Mouse (Mus musculus) embryonic fibroblast, embryonic 13.5 days (primary cell): Measurements from ENCODE around the gene Ryr2.

Source experiments
- CTCF ChIP-seq: IDR thresholded peaks from 2 replicates; pipeline ENCODE4 v1.5.1; 2011; ENCODE audit warnings: mild to moderate bottlenecking, control low read depth, low read length, moderate library complexity, borderline replicate concordance; ENCODE audit not compliant: insufficient read depth
- POLR2A ChIP-seq: IDR thresholded peaks from 2 replicates; pipeline ENCODE4 v1.6.1; 2011; ENCODE audit warnings: low read depth, mild to moderate bottlenecking, control low read depth, low read length, moderate library complexity

- TF ChIP-seq CTCF (no peak), POLR2A (no peak)
Measured at GRCm38 (mm10) chr13:12133549-12133948, 26.8 kb upstream of the Ryr2 start.
